In the genomic region with DNA sequence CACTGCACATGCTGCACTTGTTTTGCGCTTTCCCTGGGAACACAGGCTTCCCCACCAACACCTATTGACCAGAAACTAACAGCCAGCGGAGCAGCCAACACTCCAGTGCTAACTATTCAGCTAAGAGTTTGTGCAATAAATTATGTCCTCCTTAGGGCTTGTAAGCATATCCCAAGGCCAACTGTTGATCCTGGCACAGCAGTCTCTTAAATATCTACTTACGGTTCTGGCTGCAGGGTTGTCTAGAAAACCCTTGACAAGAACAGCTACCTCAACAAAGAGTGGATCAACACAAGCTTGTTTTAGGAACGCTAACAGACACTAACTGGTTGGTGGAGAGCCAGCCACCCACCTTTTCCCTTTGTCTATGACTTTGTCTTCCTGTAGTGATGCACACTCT, we compare ENCODE assay signal across 15 mouse cellular contexts.
"Had no signal": no experiment of that assay in that cellular context is flagged by ENCODE, and none has a peak within 500 bp of the region (broad histone marks: within the 10 kb centered on the region; RNA-seq: fewer than 3 reads in every experiment).

No protein-coding gene starts in this region.

- H3K9ac ChIP-seq: liver, embryonic 13.5 days; liver, postnatal 0 days; lung, embryonic 15.5 days; midbrain, embryonic 12.5 days; neural tube, embryonic 13.5 days had no signal

- H3K27ac ChIP-seq: liver, embryonic 13.5 days; lung, embryonic 15.5 days; midbrain, embryonic 12.5 days; neural tube, embryonic 13.5 days had no signal

- H3K4me2 ChIP-seq: liver, embryonic 13.5 days; lung, embryonic 15.5 days; midbrain, embryonic 12.5 days; neural tube, embryonic 13.5 days had no signal

- ATAC-seq: intestine, embryonic 16.5 days; liver, postnatal 0 days; midbrain, embryonic 16.5 days had no signal

- H3K9me3 ChIP-seq: liver, embryonic 13.5 days; lung, embryonic 15.5 days; midbrain, embryonic 12.5 days; neural tube, embryonic 13.5 days had no signal

- H3K4me1 ChIP-seq: liver, embryonic 13.5 days had no signal

- H3K36me3 ChIP-seq: liver, embryonic 13.5 days; lung, embryonic 15.5 days; midbrain, embryonic 12.5 days; neural tube, embryonic 13.5 days had no signal

- H3K4me3 ChIP-seq: liver, embryonic 13.5 days; lung, embryonic 15.5 days; midbrain, embryonic 12.5 days; neural tube, embryonic 13.5 days had no signal

- H3K27me3 ChIP-seq: liver, embryonic 13.5 days; lung, embryonic 15.5 days had no signal

- DNase-seq: kidney, adult 8-10 months; kidney, postnatal 25 days; layer of hippocampus, adult 9-11 months; layer of hippocampus, postnatal 36 days; liver; liver, embryonic 13.5 days; liver, postnatal 0 days; lung, postnatal 14 days; right cerebral cortex, postnatal 14 days; thymus, postnatal 36 days had no signal
